Mouse (Mus musculus): ENCODE data around the gene Mrpl43. TPM values are rescaled to one million over a fixed set of nuclear protein-coding genes. Genes with fewer than 3 reads are reported as not detected.

The Mrpl43 gene
- polyA plus RNA-seq, 1 experiment: 68.3 TPM

GRCm38 (mm10) chr19:44959633-44960032, 46.6 kb downstream of the Mrpl43 start:
- H3K27ac ChIP-seq (ENCODE audit: insufficient read depth, low read length): no peak overlapping the region
- H3K4me3 ChIP-seq (ENCODE audit: insufficient read depth, low read length): no peak overlapping the region
- no peak for TF ChIP-seq POLR2A (IDR thresholded peaks at IDR 0.05; ENCODE audit: extremely low read depth, insufficient read depth, low read length)
- TF ChIP-seq CTCF (IDR thresholded peaks at IDR 0.05; ENCODE audit: extremely low read depth, insufficient read depth, low read length): no peak
- no peaks in the 10 kb centered on the region for H3K4me1 ChIP-seq (ENCODE audit: control insufficient read depth, insufficient read depth, low read length)

Other genes with a start within 250 kb of the Mrpl43 start
- 40.8 and 44.3 TPM in 2 replicates for gene Slf2, start 75.3 kb downstream of the Mrpl43 start, polyA plus RNA-seq (2012; rRNA removed)
- gene Sema4g, start 17.3 kb downstream of the Mrpl43 start, polyA plus RNA-seq (2012; rRNA removed): 26.5 and 27.8 TPM in 2 replicates
- 10.5 and 10.7 TPM in 2 replicates for gene Twnk, start 779 bp downstream of the Mrpl43 start, polyA plus RNA-seq (2012; rRNA removed)
- 39.3 and 40.1 TPM in 2 replicates for gene Lzts2, start 8.0 kb upstream of the Mrpl43 start, polyA plus RNA-seq (2012; rRNA removed)
- 7.5 and 8.8 TPM in 2 replicates for gene Pdzd7, start 39.3 kb upstream of the Mrpl43 start, polyA plus RNA-seq (2012; rRNA removed)
- 113 and 119 TPM in 2 replicates for gene Sfxn3, start 41.1 kb upstream of the Mrpl43 start, polyA plus RNA-seq (2012; rRNA removed)
- 6.8 and 9.1 TPM in 2 replicates for gene Kazald1, start 68.8 kb upstream of the Mrpl43 start, polyA plus RNA-seq (2012; rRNA removed)
- not detected in 2 replicates for gene Tlx1, start 144.2 kb upstream of the Mrpl43 start, polyA plus RNA-seq (2012; rRNA removed)
- 0.04 TPM in 1 of 2 replicates, not detected in the other for gene Lbx1, start 229.4 kb upstream of the Mrpl43 start, polyA plus RNA-seq (2012; rRNA removed)